Mouse (Mus musculus) liver, embryonic 12.5 days (tissue): ENCODE measurements around the gene Apopt1. TPM values are rescaled to one million over a fixed set of nuclear protein-coding genes. Genes with fewer than 3 reads are reported as not detected.
A peak's percentile ranks its signal among the peaks of the same experiment; 100 is the strongest.

Experiments used
- ATAC-seq: fragments of 200-750 bp; cut with Nextera tagmentation; 2 replicates; pipeline ENCODE4 v1.8.0; 2017; ENCODE audit warnings: moderate number of reproducible peaks, mild to moderate bottlenecking, moderate library complexity
- H3K27ac ChIP-seq: fragments of 300-500 bp; sonication (generic); 2 replicates; pipeline ENCODE4 v1.5.1; 2016; ENCODE audit warnings: mild to moderate bottlenecking
- H3K27me3 ChIP-seq: fragments of 300-500 bp; sonication (generic); replicated peaks from 2 replicates; pipeline ENCODE4 v1.6.1; 2016; ENCODE audit warnings: mild to moderate bottlenecking, moderate library complexity
- H3K36me3 ChIP-seq: fragments of 300-500 bp; sonication (generic); 2 replicates; pipeline ENCODE4 v1.6.1; 2016; ENCODE audit warnings: mild to moderate bottlenecking, moderate library complexity
- H3K4me1 ChIP-seq: fragments of 300-500 bp; sonication (generic); 2 replicates; pipeline ENCODE4 v1.6.1; 2016
- H3K4me2 ChIP-seq: fragments of 300-500 bp; sonication (generic); 2 replicates; pipeline ENCODE4 v1.6.1; 2016; ENCODE audit warnings: mild to moderate bottlenecking, moderate library complexity
- H3K4me3 ChIP-seq: fragments of 300-500 bp; sonication (generic); 2 replicates; pipeline ENCODE4 v1.5.1; 2016; ENCODE audit warnings: mild to moderate bottlenecking, moderate library complexity
- H3K9ac ChIP-seq: fragments of 300-500 bp; sonication (generic); 2 replicates; pipeline ENCODE4 v1.6.1; 2016; ENCODE audit warnings: mild to moderate bottlenecking, moderate library complexity
- H3K9me3 ChIP-seq: fragments of 300-500 bp; sonication (generic); replicated peaks from 2 replicates; pipeline ENCODE4 v1.6.1; 2016; ENCODE audit warnings: mild to moderate bottlenecking, moderate library complexity
- WGBS: fragments of 180-500 bp; shearing (Covaris S2); methylation state at CpG from one replicate; pipeline ENCODE4 v1.1.7; 2016; ENCODE audit not compliant: insufficient replicate concordance; 5-methylcytosine and 5-hydroxymethylcytosine counted together
- polyA plus RNA-seq: library from polyadenylated mRNA; unstranded; fragments of >200 nt; fragmentation: Nextera tagmentation; extraction: Ambion mirVana; gene quantifications from 2 replicates; pipeline ENCODE4 v1.2.1, GENCODE M21; 2016

Gene Apopt1
- polyA plus RNA-seq, 1 experiment from 2014 or later, result 36.5 TPM

DNA sequence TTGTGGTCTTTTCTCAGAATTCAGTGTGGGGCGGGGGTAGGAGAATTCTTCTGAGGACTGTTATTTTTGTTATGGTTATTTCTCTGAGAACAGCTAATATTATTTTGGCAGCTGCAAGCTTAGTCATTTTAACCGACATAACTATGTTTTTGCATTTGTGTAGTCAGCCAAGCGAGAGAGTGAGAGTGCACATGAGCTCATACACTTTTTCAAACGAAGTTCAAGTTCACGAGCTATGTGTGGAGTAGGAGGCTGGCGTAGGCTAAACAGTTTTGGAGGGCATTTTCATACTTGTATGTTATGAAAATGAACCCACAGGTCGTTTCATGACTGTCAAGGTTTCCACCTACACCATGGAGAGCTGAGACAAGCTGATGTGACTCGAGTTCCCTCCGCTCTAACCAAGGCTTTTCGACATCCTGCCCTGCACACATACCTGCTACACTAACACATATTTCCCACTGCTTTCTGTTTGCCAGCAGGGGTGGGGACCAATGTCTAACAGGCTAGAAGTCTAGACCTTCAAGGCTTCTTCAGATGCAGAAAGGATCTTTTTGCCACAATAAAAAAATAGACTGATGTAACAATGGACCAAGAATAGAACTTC lies 55.4 kb downstream of the Apopt1 start:
- no peaks in the 10 kb centered on the region for H3K27me3 ChIP-seq
- peaks cover 33% of the 10 kb centered on the region for H3K36me3 ChIP-seq
- 80% methylated on average over 10 of the region's 10 CpGs for WGBS
- no peak overlapping the region for H3K9ac ChIP-seq
- peaks cover 39% of the 10 kb centered on the region for H3K4me1 ChIP-seq
- no peaks in the 10 kb centered on the region for H3K9me3 ChIP-seq
- H3K4me3 ChIP-seq, result no peak overlapping the region
- H3K4me2 ChIP-seq, result no peak overlapping the region
- H3K27ac ChIP-seq, result no peak overlapping the region
- no peak for ATAC-seq

DNA sequence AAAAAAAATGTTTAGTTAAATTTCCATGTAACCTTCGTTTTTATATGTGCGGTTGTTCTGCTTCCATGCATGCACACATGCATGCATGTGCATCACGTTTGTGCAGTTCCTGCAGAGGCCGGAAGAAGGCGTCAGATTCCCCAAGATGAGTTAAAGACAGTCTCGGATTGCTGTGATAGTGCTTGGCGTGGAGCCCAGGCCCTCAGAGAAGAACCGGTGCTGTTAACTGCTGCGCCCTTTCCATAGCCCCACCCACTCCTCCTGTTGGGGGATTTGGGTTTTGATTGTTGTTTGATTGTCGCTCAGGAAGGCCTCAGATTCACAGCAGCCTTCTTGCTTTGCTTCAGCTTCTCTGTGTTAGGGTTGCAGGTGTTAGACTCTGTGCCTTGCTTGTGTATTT lies 56.2 kb downstream of the Apopt1 start:
- peaks cover 37% of the 10 kb centered on the region; the same call in 1 of the 2 replicates for H3K4me1 ChIP-seq
- H3K36me3 ChIP-seq, result peaks cover 35% of the 10 kb centered on the region
- no peaks in the 10 kb centered on the region for H3K27me3 ChIP-seq
- ATAC-seq, result no peak
- no peak overlapping the region for H3K4me2 ChIP-seq
- no peak overlapping the region for H3K27ac ChIP-seq
- no peak overlapping the region for H3K9ac ChIP-seq
- no peaks in the 10 kb centered on the region for H3K9me3 ChIP-seq
- 47% methylated on average over 10 of the region's 10 CpGs for whole genome bisulfite sequencing
- H3K4me3 ChIP-seq, result no peak overlapping the region

DNA sequence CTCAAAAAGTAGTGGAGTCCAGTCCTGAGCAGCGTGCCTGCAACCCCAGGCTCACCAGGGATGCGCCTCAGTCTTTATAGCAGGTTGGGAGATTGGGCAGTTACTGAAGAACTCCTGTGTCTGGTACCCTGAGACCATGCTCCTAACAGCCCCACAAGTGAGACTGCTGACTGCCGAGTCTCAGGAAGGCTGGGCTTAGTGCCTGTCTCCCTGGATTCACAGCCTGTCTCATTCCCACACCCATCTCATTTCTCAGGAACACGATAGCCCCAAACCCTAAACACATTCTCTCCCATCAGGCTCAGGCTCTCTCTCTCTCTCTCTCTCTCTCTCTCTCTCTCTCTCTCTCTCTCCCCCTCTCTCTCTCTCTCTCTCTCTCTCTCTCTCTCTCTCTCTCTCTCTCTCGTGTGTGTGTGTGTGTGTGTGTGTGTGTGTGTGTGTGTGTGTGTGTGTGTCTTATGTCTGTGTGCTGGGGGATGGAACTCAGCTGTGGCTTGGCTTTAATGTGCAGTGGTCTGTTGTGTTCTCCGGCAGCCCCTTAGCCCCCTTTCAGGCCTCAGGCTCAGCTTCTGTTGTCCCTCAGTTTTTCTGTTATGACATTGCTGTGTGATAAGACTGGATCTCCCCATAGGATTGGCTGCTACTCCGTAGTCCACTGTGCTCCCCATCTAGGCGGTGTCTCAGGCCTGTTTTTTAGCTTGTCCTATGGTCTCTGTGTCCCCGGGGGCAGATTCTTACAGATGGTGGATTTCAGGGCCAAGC lies 56.9 kb downstream of the Apopt1 start:
- Histone ChIP-seq H3K9me3 (no peaks in the 10 kb centered on the region), H3K27me3 (no peaks in the 10 kb centered on the region), H3K4me2 (no peak overlapping the region), H3K4me3 (no peak overlapping the region), H3K27ac (no peak overlapping the region; the same call in 1 of the 2 replicates), H3K36me3 (peaks cover 42% of the 10 kb centered on the region), H3K4me1 (peaks cover 37% of the 10 kb centered on the region; the same call in 1 of the 2 replicates), H3K9ac (no peak overlapping the region)
- 65% methylated on average over 8 of the region's 9 CpGs for WGBS
- ATAC-seq, result no peak

DNA sequence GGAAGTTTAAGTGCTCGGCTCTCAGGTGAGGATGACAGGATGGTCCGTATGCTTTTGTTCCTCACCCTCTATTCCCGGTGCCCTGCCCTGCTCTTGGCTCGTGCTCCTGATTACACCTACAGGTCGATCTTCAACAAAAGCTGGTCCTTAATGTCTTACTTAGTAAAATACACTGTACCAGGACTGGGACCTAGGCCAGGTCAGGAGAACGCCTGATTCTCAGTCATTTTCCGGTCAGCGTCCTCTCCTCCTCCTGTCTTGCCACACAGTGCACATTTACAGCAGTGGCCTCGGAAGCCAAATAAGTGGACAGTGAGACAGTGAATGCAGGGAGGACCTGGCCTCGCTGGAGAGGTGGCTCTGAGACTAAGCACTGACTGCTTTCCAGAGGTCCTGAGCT lies 57.6 kb downstream of the Apopt1 start:
- no peak for ATAC-seq
- Histone ChIP-seq H3K4me3 (no peak overlapping the region), H3K27me3 (no peaks in the 10 kb centered on the region), H3K36me3 (peaks cover 49% of the 10 kb centered on the region), H3K4me1 (peaks cover 35% of the 10 kb centered on the region; the same call in 1 of the 2 replicates), H3K9me3 (no peaks in the 10 kb centered on the region), H3K27ac (0 out of 2 replicates have a peak overlapping the region, but pooled peaks have one; percentile 8), H3K4me2 (no peak overlapping the region), H3K9ac (no peak overlapping the region)
- 85% methylated on average over 10 of the region's 10 CpGs for WGBS

DNA sequence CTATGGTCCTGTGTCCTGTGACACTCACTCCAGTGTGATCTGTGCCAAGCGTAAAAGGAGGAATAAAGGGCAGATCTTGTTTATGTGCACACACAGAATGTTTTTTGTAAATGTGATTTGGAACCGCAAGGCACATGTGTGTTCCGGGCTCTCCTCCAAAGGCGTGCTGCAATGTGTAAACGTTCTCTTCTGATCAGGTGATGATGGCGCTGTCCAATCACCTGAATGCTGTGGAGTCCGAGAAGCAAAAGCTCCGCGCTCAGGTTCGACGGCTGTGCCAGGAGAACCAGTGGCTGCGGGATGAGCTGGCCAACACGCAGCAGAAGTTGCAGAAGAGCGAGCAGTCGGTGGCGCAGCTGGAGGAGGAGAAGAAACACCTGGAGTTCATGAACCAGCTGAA lies 61.1 kb downstream of the Apopt1 start:
- Histone ChIP-seq H3K27me3 (no peaks in the 10 kb centered on the region), H3K9me3 (peaks cover under 1% of the 10 kb centered on the region; the same call in 1 of the 2 replicates), H3K9ac (no peak overlapping the region), H3K4me3 (no peak overlapping the region), H3K36me3 (peaks cover 75% of the 10 kb centered on the region), H3K4me2 (no peak overlapping the region), H3K27ac (no peak overlapping the region), H3K4me1 (peaks cover 6% of the 10 kb centered on the region; the same call in 1 of the 2 replicates)
- WGBS, result 88% methylated on average over 16 of the region's 16 CpGs
- ATAC-seq, result no peak

DNA sequence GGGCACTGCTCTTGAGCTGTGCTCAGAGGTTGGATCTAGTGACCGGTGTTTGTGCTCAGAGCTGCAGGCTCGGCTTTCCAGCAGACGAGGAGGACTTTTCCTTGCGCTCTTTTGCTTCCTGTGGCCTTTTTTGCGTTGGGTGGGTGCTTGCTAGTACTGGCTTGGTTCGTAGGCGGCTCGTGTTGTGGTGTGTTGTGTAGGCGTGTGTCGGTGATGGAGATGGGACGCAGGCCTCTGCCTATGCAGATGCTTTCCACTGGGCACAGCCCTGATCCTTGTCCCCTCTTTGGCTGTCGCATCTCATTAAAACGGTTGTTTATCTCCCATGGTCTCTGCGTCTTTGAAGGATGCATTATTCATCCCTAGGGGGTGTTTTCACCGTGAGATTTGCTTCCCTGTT lies 61.8 kb downstream of the Apopt1 start:
- Histone ChIP-seq H3K9me3 (peaks cover 6% of the 10 kb centered on the region; the same call in 1 of the 2 replicates), H3K4me1 (peaks cover under 1% of the 10 kb centered on the region; the same call in 1 of the 2 replicates), H3K4me2 (no peak overlapping the region), H3K36me3 (peaks cover 80% of the 10 kb centered on the region), H3K4me3 (no peak overlapping the region), H3K27me3 (no peaks in the 10 kb centered on the region), H3K27ac (no peak overlapping the region), H3K9ac (no peak overlapping the region)
- WGBS, result 83% methylated on average over 15 of the region's 15 CpGs
- ATAC-seq, result no peak

DNA sequence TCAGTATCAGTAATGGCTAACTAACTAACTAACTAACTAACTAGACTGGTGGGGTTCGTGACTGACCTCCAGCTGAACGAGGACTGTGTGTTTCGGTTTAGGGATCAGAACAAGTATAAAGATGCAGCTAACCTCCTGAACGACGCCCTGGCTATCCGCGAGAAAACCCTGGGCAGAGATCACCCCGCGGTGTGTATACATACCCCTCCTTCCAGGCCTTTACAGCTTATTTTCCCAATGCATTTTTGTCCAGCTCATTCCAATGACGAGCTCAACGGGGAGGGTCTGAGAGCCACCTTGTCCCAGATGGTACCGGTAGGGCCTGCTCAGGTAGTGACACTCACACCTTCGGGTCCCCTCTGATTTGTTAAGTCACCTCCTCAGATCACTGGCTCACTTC lies 64.9 kb downstream of the Apopt1 start:
- Histone ChIP-seq H3K9ac (no peak overlapping the region), H3K4me2 (no peak overlapping the region), H3K4me1 (no peaks in the 10 kb centered on the region), H3K27ac (no peak overlapping the region), H3K9me3 (peaks cover 6% of the 10 kb centered on the region; the same call in 1 of the 2 replicates), H3K27me3 (no peaks in the 10 kb centered on the region), H3K4me3 (no peak overlapping the region), H3K36me3 (peaks cover 100% of the 10 kb centered on the region)
- 0 out of 2 replicates have a peak, but pooled peaks have one; percentile 28 for ATAC-seq
- 87% methylated on average over 13 of the region's 13 CpGs for WGBS

DNA sequence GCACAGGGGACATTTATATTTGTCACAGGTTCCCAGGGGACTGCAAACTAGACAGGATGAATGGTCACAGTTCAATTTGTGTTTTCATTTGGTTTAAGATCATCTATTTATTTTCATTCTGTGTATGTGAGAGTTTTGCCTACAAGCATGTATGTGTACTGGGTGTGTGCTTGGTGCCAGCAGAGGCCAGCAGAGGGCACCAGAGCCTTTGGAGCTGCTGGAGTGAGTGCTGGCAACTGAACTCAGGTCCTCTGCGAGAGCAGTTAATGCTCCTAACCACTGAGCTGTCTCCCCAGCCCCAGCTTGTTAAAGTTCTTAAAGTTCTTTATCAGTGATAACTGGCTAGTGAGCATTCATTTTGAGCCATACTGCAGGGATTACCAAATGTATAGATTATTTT lies 66.5 kb downstream of the Apopt1 start:
- Histone ChIP-seq H3K27ac (no peak overlapping the region), H3K9me3 (peaks cover 6% of the 10 kb centered on the region; the same call in 1 of the 2 replicates), H3K4me2 (no peak overlapping the region), H3K4me3 (no peak overlapping the region), H3K36me3 (peaks cover 98% of the 10 kb centered on the region), H3K27me3 (no peaks in the 10 kb centered on the region), H3K9ac (no peak overlapping the region), H3K4me1 (peaks cover under 1% of the 10 kb centered on the region; the same call in 1 of the 2 replicates)
- ATAC-seq, result no peak
- 90% methylated on average over 1 of the region's 1 CpGs for WGBS

DNA sequence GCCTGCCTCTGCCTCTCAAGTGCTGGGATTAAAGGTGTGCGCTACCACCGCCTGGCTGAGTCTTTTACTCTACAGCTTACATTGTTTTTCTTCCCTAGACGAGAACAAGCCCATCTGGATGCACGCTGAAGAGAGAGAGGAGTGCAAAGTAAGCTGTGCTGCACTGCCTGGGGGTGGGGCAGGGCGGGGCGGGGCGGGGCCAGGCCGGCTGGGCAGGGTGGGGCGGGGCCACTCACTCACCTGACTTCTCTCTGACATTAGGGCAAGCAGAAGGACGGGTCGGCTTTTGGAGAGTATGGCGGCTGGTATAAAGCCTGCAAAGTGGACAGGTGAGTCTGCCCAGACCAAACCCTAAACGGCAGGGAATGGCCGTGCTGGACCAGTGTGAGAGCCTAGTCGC lies 72.1 kb downstream of the Apopt1 start:
- H3K4me2 ChIP-seq, result no peak overlapping the region
- ATAC-seq, result no peak
- H3K4me3 ChIP-seq, result no peak overlapping the region
- peaks cover 98% of the 10 kb centered on the region for H3K36me3 ChIP-seq
- H3K9me3 ChIP-seq, result no peaks in the 10 kb centered on the region
- WGBS, result 59% methylated on average over 15 of the region's 15 CpGs
- no peak overlapping the region for H3K9ac ChIP-seq
- H3K27ac ChIP-seq, result no peak overlapping the region
- peaks cover 27% of the 10 kb centered on the region for H3K4me1 ChIP-seq
- H3K27me3 ChIP-seq, result no peaks in the 10 kb centered on the region

DNA sequence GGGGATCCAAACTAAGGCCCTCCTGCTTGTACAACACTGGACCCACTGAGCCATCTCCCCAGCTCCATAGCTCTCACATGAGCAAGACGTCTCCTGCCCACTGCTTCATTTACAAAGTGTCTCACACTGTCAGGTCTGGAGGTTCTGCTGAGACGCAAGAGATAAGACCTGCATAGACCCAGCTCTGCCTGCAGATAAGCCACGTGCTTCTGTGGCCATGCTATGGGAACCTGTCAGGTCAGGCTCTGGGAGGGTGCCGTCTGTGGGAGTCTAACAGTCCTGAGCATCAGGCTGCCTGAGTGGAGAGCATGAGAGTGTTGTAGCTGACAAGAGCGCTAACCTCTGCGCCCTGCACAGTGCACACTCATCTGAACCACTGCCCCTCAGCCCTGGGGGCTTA lies 74.0 kb downstream of the Apopt1 start:
- Histone ChIP-seq H3K4me1 (peaks cover 32% of the 10 kb centered on the region), H3K4me2 (no peak overlapping the region), H3K36me3 (peaks cover 98% of the 10 kb centered on the region), H3K4me3 (no peak overlapping the region), H3K9ac (no peak overlapping the region), H3K27me3 (no peaks in the 10 kb centered on the region), H3K27ac (no peak overlapping the region), H3K9me3 (no peaks in the 10 kb centered on the region)
- WGBS, result 45% methylated on average over 6 of the region's 6 CpGs
- peak; percentile 83 for ATAC-seq

DNA sequence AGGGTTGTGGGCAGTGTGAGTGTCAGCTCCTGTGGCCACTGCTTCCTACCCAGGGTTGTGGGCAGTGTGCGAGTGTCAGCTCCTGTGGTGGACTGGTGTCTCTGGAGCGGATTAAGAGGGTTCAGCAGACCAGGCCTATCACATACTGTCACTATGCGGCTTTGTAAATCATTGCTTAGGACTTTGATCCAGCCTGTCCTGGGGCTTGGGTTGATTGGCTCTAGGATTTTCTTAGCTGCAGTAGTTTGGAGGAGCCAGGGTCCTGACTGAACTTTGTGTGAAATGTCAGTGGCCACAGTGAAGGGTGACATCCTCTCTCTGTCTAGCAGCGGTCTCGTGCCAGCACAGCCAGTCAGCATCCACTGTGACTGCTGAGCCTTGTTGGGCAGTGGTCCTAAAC lies 77.0 kb downstream of the Apopt1 start:
- H3K4me2 ChIP-seq, result no peak overlapping the region
- peaks cover 99% of the 10 kb centered on the region for H3K36me3 ChIP-seq
- peaks cover 40% of the 10 kb centered on the region for H3K4me1 ChIP-seq
- 90% methylated on average over 5 of the region's 5 CpGs for WGBS
- H3K9ac ChIP-seq, result no peak overlapping the region
- peak overlapping the region; percentile 66 for H3K27ac ChIP-seq
- no peak overlapping the region for H3K4me3 ChIP-seq
- H3K9me3 ChIP-seq, result no peaks in the 10 kb centered on the region
- H3K27me3 ChIP-seq, result no peaks in the 10 kb centered on the region
- ATAC-seq, result peak; percentile 10; the same call in 1 of the 2 replicates

DNA sequence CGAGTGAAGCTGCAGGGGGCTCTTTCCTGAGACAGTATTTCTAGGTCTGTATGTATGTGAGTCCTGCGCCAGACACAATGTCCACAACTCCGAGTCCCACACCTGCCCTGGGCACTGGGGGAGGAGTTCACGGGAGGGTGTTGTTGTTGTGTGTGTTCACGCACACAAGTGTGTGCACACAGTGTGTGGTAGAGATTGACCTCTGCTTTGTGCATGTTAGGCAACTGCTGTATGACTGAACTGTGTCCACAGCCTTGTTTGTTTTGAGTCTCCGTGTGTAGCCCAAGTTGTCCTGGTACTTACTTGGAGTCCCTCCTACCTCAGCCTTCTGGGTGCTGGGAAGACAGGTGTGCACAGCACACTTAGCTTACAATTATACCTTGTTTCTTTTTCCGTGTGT lies 77.6 kb downstream of the Apopt1 start:
- WGBS, result 79% methylated on average over 7 of the region's 7 CpGs
- Histone ChIP-seq H3K36me3 (peaks cover 99% of the 10 kb centered on the region), H3K4me3 (no peak overlapping the region), H3K27ac (peak overlapping the region; percentile 57; the same call in 1 of the 2 replicates), H3K4me2 (no peak overlapping the region), H3K9ac (no peak overlapping the region), H3K27me3 (no peaks in the 10 kb centered on the region), H3K4me1 (peaks cover 35% of the 10 kb centered on the region), H3K9me3 (no peaks in the 10 kb centered on the region)
- no peak for ATAC-seq
